Mouse (Mus musculus): ENCODE results near the gene Nmrk1. TPM values are rescaled to one million over a fixed set of nuclear protein-coding genes. Genes with fewer than 3 reads are reported as not detected.
"Not testable (repeated sequence)": the region's sequence is repeated elsewhere in the genome, so short reads cannot be mapped to it uniquely, and the experiment has no call there.

Gene Nmrk1
- 10 to 100 TPM in 3 of 4 experiments, 1 to 10 TPM in 1; 8.0 to 11.0 (median 10.7) TPM for total RNA-seq (2022)

GRCm38 (mm10) chr19:18631644-18632219 is at the start of gene Nmrk1, which contains the start of gene Ostf1:
Nmrk1 (plus strand) TSS chr19:18631950.
Ostf1 (minus strand) TSS chr19:18631823.
- DNase-seq (ENCODE audit: low spot score in 2 of 2) = peak; percentile 90 to 92

DNA sequence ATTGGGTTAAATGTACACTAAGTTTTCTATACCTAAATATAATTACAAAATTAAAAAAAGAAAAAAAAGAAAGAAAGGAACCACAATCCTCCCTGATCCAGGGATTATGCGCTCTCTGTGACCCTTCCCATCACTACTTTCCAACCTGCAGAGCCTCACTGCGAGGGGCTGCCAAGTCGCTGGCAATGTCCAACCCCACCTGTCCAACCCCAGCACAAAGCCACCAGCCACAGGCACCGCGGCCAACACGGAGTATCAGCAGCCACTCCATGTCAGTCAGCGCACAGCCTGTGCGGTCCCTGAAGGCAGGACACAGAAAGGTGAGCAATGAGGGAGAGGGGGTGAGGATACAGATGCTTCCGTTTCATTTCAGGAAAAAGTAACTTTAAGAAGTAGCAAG is 49.5 kb upstream of the Nmrk1 start:
- no peak for DNase-seq (ENCODE audit: low spot score in 2 of 2)

DNA sequence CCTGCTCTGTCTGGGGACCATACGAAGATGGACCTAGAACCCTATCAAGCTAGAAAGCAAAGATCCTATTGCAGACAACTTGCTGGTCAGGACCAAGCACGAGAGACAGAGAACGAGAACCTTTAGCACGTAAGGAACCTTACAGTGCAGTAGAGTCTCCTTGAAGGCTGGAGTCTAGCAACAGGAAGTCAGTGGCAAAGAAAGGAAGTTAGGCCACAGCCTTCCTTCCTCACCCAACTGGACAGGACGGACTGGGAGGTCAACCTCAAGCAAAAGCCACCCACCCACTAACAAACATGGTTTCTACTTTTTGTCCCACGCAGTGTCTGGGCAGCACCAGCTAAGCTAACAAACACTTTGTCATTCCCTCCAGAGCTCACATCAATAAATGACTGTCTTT is 48.9 kb upstream of the Nmrk1 start:
- no peak for DNase-seq (ENCODE audit: low spot score in 2 of 2)

GRCm38 (mm10) chr19:18583706-18584105 is 48.0 kb upstream of the Nmrk1 start:
- no peak for DNase-seq (ENCODE audit: low spot score in 2 of 2)

GRCm38 (mm10) chr19:18584621-18585020 is 47.1 kb upstream of the Nmrk1 start:
- DNase-seq (ENCODE audit: low spot score in 2 of 2) = no peak

- no peak for DNase-seq (ENCODE audit: low spot score in 2 of 2)
Observed at GRCm38 (mm10) chr19:18587118-18587517, 44.6 kb upstream of the Nmrk1 start.

DNA sequence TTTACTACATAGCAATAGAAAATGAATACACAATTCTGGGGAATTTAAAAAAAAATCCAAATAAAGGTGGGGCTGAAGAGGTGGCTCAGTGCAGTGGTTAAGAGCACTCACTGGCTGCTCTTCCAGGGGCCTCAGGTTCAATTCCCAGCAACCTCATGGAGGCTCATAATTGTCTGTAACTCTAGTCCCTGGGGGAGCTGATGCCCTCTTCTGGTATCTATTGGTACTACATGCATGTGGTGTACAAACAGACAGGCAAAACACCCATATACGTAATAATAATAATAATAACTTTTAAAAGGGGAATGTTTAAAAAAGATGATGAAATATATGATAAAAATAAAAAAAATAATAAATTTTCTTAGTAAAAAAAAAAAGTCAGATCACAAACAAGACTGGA is 43.5 kb upstream of the Nmrk1 start:
- no peak for DNase-seq (ENCODE audit: low spot score in 2 of 2)

DNA sequence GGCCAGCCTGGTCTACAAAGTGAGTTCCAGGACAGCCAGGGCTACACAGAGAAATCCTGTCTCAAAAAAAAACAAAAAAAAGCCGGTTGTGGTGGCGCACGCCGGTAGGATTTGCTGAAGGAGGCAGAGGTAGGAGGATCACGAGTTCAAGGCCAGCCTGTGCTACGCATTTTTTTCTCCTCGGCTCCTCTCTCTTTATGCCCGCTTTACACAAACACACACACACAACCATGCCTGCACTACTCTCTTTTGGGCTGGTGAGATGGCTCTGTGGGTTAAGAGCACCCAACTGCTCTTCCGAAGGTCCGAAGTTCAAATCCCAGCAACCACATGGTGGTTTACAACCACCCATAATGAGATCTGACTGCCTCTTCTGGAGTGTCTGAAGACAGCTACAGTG is 42.9 kb upstream of the Nmrk1 start:
- not testable (repeated sequence) for DNase-seq (ENCODE audit: low spot score in 2 of 2)

DNA sequence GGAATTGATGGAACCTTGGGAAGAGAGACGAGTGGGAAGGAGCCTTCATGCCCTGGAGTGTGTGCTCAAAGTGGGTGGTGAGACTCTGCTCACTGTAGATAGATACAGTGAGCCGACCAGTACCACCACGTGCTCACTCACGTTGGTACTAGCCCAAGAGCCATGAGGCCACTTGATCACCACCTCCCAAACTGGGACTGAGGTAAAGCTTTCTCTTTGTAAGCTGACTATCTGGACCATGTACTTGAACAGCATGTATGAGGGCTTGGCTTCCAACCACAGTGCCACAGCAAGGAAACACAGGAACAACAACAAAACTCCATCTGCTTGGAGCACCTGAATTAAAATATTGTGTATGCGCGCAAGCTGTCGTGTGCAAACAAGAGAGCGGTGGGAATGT is 42.5 kb upstream of the Nmrk1 start:
- DNase-seq (ENCODE audit: low spot score in 2 of 2) = no peak

DNA sequence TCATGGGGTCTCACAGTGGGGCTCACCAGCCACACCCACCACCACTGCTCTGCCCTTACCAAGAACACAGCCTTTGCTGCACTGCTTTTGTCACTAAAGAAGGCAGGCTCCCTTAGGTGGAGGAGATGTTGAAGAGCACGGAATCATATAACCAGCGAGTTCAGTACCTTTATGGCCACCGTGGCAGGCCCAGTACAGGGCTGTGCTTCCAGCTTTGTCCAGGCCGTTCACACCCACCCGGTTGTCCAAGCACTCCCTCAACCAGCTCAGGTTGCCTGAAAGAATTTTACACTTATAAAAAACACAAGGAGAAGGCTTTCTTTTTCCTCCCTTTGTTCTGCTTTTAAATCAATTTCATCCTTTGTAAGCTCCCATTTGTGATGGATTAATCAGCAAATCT is 41.5 kb upstream of the Nmrk1 start:
- DNase-seq (ENCODE audit: low spot score in 2 of 2) = no peak

- DNase-seq (ENCODE audit: low spot score in 2 of 2) = no peak
Observed at GRCm38 (mm10) chr19:18590942-18591354, 40.8 kb upstream of the Nmrk1 start.

DNA sequence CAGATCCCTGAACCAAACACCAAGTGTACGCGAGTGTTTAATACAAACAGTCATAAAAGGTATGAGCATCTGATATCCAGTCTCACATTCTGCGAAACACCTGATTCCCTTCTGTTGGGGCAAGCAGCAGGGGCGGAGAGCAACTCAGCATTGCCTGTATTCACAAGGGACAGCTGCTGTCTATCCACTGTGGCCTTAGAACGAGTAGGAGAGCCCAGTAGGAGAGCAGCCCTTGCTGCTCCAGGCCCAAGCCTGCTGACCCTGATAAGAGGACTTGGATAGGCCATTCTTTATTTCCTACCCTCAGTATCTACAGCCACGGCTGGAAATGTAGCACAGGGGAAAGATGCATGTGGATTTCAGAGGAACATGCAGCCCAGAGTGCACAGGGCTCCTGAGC is 38.8 kb upstream of the Nmrk1 start:
- no peak for DNase-seq (ENCODE audit: low spot score in 2 of 2)

- DNase-seq (ENCODE audit: low spot score in 2 of 2) = peak; percentile 16 to 37
Observed at GRCm38 (mm10) chr19:18593722-18594121, 38.0 kb upstream of the Nmrk1 start.

- DNase-seq (ENCODE audit: low spot score in 2 of 2) = no peak
Observed at GRCm38 (mm10) chr19:18596876-18597275, 34.9 kb upstream of the Nmrk1 start.

GRCm38 (mm10) chr19:18597772-18598171 is 34.0 kb upstream of the Nmrk1 start:
- DNase-seq (ENCODE audit: low spot score in 2 of 2) = no peak

GRCm38 (mm10) chr19:18598265-18598926 is 33.4 kb upstream of the Nmrk1 start:
- no peak for DNase-seq (ENCODE audit: low spot score in 2 of 2)

- DNase-seq (ENCODE audit: low spot score in 2 of 2) = no peak
Observed at GRCm38 (mm10) chr19:18599051-18599450, 32.7 kb upstream of the Nmrk1 start.

- DNase-seq (ENCODE audit: low spot score in 2 of 2) = no peak
Observed at GRCm38 (mm10) chr19:18599650-18600049, 32.1 kb upstream of the Nmrk1 start.

GRCm38 (mm10) chr19:18600611-18601010 is 31.1 kb upstream of the Nmrk1 start:
- DNase-seq (ENCODE audit: low spot score in 2 of 2) = no peak

- DNase-seq (ENCODE audit: low spot score in 2 of 2) = no peak
Observed at GRCm38 (mm10) chr19:18603011-18603410, 28.7 kb upstream of the Nmrk1 start.

DNA sequence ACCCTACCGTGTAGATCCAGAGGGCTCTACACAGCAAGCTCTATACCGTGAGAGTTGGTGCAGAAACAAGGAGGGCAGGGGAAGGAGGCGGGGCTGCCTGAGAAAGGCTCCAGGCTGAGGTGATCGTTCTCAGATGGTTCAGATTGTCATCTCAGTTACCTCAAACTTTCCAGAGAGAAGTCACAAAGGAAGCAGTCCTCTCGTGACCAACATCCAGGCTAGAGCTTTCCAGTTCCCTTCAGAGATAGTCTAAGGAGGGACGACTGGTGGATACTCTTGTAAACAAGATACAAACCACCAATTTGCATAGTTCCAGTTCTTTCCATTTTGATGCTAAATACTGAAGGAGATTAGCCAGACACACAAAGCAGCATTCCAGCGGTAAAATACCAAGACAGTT is 23.8 kb upstream of the Nmrk1 start:
- DNase-seq (ENCODE audit: low spot score in 2 of 2) = no peak

DNA sequence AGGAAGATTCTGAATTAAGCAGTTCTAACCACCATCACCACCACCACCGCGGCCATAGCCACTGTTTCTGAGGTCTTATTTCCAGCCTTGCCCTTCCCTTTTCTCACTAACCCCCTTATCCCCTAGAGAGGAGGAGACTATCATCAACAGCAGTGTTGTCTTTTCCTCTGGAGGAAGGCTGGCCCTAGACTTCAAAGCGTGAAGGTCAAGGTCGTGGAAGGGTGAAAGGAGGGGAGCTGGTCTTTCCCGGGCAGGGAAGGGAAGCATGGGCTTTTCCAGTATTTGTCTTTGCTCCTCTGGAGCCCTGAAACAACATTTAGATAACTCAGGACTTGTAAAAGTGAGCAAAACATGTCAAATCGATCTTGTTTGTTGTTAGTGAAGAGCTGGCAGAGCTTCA is 22.8 kb upstream of the Nmrk1 start:
- no peak for DNase-seq (ENCODE audit: low spot score in 2 of 2)

DNA sequence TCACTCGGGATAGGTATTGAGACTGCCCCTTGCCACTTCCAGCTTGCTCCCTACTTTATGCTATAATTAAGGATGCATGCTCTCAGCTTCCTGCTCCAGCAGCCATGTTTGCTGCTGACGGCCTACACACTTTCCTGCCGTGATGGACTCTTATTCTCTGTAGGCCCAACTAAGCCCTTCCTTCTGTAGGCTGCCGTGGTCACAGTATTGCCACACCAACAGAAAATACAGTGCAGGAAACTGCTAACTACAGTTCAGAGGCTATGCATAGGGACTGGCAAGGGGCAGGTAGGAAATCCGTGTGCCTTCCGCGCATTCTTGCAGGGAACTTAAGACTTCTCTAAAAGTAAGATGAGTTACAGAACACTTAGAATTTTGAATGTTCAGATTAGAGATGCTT is 17.4 kb upstream of the Nmrk1 start:
- DNase-seq (ENCODE audit: low spot score in 2 of 2) = no peak
